Mouse (Mus musculus) mature B cell (primary cell): ENCODE results near the gene Ptpn13.

Experiments
- in situ Hi-C: fragments of 300-500 bp; cut with MboI; formaldehyde crosslinking; loops from 2 replicates; pipeline ENCODE4 v1.14.3; 2019

Ptpn13 gene

DNA sequence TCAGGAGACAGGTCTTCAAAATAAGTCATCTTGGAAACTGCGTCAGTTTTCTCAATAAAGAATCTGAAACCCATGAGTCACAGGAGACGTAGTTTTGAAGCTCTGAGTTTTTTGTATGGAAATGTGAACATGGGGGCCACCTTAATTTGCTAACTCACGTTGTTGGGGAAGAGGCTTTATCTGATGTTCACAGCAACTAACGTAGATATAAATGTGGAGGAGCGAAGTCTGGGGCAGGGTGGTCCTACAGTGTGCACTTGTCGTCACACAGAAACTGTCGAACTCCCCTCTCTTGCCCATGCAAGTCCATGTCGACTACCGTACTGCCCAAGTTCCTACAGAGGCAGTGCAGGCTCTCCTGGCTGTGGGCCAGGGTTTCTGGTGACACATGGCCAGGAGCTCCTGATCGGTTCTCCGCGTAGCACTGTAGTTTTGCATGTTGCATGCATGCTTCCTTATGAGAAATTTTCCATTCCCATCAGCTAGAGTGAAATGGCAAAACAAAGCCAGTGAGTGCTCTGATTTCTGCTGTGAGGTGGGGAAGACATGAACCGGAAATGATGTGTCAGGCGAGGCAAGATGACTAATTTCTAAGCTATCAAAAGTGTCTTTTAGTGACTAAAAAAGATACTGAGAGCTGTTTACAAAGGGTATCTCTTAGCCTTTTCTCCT, 93.9 kb downstream of the Ptpn13 start:
- in situ Hi-C loops = no loop called here

DNA sequence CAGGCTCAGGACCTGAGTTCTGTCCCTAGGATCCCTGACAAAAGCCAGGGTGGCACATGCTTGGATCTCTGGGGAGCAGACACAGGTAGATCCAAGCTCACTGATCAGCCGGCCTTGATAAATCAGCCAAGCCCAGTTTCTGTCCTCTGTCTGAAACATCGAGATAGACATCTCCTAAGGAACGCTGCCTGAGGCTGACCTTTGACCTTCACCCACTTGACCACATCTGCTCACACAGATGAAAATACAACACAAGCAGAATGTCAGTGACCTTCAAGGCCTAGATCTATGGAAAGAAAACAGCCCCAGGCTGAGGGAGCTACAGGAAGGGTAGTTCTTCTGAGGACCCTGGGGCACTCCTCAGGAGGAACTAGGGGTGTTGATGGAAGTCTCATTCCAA, 97.4 kb downstream of the Ptpn13 start:
- in situ Hi-C loops = no loop called here

DNA sequence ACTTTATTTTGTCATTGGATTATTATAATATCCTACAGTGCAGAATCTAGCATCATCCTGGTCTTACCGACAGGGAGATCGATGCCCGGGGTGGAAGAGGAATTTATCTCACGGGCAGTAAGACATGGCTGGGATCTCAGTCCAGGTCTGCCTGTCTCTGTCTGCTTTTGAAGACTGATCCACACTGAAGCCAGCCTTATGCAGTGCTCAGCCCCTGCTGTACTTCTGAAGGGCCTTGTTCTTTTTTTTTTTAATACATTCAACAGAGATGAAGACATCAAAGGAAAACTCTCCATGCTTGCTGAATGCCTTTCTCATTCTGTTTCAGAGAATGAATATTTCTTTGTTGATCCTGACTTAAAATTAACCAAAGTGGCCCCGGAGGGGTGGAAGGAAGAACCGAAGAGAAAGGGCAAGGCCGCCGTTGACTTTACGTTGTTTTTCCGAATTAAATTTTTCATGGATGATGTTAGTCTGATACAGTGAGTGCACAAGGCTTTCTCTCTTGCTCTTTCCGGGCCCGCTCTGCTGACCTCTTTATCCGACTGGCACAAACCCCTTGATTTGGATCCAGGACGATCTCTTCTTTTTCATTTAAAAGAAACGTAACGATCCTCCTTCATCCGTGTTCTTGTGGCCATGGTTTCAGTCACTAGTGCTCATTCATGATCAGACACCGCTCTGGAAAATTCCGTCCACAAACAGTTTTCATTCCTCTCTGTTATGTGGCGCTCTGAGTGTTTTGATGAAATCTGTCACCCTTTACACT, 101.9 kb downstream of the Ptpn13 start:
- in situ Hi-C loops = no loop called here

- in situ Hi-C loops = no loop called here
These were observed 102.4 kb downstream of the Ptpn13 start for GRCm38 (mm10) chr5:103527437-103527718.

GRCm38 (mm10) chr5:103530214-103530613, 105.2 kb downstream of the Ptpn13 start:
- in situ Hi-C loops = no loop called here

DNA sequence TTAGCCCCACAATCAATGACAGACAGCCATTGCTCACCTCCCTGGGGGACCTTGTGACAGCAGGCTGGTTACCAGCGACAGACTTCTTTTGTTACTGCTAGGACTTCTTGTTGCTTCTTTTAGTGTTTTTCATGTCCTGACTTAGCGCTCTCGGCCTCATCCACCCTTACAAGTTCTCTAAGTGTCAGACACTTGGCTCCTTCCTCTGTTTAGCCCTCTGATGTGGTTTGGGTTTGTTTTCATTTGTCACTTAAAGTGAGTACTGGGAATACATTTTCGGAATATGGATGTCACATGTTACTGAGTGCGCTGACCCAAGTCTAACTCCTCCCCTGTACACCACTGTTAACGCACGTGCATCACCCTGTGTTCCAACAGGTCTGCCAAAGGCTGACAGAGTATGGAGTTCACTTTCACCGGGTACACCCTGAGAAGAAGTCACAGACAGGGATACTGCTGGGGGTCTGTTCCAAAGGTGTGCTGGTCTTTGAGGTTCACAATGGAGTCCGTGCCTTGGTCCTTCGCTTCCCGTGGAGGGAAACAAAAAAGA, 107.9 kb downstream of the Ptpn13 start:
- in situ Hi-C loops = no loop called here

GRCm38 (mm10) chr5:103534454-103534853, 109.5 kb downstream of the Ptpn13 start:
- in situ Hi-C loops = no loop called here

- in situ Hi-C loops = no loop called here
These were observed 112.4 kb downstream of the Ptpn13 start for GRCm38 (mm10) chr5:103537429-103537828.

DNA sequence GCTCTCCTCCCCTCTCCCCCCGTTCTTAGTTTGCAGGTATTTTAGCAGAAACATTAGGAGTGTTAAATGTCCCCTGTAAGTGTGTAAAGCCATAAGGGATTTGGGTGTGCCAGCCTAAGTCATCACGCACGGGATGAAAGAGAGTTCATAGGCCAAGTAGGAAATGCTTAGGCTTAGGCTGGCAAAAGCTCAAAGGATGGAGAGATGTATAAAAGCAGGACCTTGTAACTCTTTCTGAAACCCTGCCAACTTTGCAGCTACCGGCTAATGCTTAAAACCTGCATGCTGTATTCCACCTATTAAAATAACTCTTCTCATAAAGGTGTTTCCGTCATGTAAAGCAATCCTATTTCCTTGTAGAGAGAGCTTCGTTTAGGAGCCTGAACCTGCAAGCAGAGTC, 115.6 kb downstream of the Ptpn13 start:
- in situ Hi-C loops = no loop called here

DNA sequence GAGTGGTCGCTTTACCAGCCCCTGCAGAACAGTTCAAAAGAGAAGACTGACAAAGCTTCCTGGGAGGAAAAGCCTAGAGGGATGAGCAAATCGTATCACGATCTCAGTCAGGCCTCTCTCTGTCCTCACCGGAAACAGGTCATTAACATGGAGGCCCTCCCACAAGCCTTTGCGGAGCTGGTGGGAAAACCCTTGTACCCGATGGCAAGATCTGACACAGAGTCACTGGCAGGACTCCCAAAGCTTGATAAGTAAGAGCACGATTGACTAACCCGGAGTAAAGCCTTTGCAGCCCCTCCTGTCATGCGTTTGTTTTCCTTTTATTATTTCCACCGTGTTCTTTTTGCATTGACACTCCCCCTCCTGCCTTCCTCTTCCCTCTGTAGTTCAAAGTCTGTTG, 116.1 kb downstream of the Ptpn13 start:
- in situ Hi-C loops = no loop called here

GRCm38 (mm10) chr5:103541542-103541941, 116.5 kb downstream of the Ptpn13 start:
- in situ Hi-C loops = no loop called here

GRCm38 (mm10) chr5:103545381-103546000, 120.5 kb downstream of the Ptpn13 start:
- in situ Hi-C loops = no loop called here

GRCm38 (mm10) chr5:103554769-103555168, 129.8 kb downstream of the Ptpn13 start:
- in situ Hi-C loops = no loop called here

DNA sequence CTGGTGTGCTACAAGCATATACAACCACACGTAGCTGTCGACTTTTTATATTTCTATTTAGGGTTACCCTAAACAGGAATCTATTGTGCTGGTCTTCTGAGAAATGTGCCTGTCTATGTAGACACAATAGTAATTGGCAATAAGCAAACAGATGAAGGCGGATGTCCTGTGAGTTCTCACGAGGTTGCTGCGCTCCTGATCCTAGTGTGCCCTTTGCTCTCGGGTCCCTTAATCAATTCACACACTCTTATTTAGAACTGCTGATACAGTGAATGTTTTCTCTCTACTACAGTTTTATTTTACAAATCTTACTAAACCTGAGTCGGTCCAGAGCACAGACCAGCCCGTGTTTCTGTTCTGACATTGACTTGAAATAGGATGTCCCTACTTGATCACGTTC, 135.6 kb downstream of the Ptpn13 start:
- in situ Hi-C loops = no loop called here

DNA sequence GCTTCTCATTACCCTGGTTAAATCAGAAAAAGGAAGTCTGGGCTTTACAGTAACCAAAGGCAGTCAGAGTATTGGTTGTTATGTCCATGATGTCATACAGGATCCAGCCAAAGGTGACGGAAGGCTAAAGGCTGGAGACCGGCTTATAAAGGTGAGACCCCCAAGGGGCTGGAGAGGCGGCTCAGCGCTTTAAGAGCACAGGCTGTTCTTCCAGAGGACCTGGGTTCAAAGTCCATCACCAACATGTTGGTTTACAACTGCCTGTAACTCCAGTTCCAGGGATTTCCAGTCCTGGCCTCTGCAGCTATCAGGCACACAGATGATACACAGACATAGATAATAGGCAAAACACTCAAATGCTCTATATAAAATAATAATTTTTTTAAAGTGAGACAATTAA, 143.0 kb downstream of the Ptpn13 start:
- in situ Hi-C loops = no loop called here

DNA sequence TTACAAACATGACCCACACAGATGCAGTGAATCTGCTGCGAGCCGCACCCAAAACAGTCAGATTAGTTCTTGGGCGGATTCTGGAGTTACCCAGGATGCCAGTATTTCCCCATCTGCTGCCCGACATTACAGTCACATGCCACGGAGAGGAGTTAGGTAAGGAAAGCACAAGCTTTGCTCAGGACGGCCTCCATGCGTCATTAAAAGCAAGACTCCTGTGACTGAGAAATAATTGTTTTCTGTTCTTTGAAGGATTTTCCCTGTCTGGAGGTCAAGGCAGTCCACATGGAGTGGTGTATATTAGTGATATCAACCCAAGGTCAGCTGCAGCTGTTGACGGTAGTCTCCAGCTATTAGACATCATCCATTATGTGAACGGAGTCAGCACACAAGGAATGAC, 144.5 kb downstream of the Ptpn13 start:
- in situ Hi-C loops = no loop called here

DNA sequence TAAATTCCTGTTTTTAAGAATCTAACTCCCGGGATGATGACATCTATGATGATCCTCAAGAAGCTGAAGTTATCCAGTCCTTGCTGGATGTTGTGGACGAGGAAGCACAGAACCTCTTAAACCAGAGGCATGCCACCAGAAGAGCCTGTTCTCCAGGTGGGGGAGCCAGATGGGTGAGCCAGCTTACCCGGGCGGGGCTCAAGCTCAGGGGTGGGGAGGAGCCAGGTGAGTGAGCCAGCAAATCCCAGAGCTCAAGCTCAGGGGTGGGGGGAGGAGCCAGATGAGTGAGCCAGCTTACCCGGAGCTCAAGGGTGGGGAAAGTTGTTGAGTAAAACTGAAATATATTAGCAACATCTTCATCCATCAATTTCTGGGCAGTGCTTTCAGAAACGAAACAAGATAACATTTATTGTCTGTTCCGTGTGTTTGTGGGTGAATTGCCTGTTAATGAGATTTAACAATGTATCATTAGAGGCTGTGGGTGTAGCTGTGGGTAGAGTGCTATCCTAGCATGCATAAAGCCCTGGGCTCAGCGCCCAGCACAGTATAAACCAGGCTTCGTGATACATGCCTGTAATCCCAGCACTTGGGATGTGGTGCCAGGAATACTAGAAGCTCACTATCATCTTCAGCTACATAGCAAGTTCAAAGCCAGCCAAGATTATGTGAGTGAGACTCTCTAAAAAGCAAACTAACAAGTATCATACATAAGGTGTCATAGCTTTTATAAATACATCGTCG, 154.9 kb downstream of the Ptpn13 start:
- in situ Hi-C loops = no loop called here

- in situ Hi-C loops = no loop called here
These were observed 162.2 kb downstream of the Ptpn13 start for GRCm38 (mm10) chr5:103587219-103587618.

- in situ Hi-C loops = no loop called here
These were observed 166.9 kb downstream of the Ptpn13 start for GRCm38 (mm10) chr5:103591846-103592245.

GRCm38 (mm10) chr5:103592706-103593105, 167.7 kb downstream of the Ptpn13 start:
- in situ Hi-C loops = no loop called here

DNA sequence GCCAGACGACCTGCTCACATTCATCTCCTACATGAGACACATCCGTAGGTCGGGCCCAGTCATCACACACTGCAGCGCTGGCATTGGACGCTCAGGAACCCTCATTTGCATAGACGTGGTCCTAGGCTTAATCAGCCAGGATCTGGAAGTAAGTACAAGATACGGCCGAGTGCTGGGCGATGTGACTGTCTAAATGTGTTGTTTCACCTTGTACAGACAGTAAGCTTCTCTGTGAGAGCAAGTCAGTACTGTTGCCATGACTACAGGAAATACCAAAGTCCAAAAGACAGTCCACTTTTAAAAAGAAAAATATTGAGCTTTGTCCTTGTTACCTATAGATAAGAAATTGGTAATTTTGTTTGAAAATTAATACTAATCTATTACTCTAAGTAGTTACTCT, 168.6 kb downstream of the Ptpn13 start:
- in situ Hi-C loops = no loop called here
